Mouse (Mus musculus) retina, embryonic 14.5 days (tissue): ENCODE measurements around the gene Gpr162.
"Not testable (repeated sequence)": the region's sequence is repeated elsewhere in the genome, so short reads cannot be mapped to it uniquely, and the experiment has no call there.

Experiments used
- DNase-seq: peaks from one replicate; pipeline ENCODE4 v3.0.0-alpha.2; 2015; ENCODE audit warnings: low spot score

Gpr162 gene

DNA sequence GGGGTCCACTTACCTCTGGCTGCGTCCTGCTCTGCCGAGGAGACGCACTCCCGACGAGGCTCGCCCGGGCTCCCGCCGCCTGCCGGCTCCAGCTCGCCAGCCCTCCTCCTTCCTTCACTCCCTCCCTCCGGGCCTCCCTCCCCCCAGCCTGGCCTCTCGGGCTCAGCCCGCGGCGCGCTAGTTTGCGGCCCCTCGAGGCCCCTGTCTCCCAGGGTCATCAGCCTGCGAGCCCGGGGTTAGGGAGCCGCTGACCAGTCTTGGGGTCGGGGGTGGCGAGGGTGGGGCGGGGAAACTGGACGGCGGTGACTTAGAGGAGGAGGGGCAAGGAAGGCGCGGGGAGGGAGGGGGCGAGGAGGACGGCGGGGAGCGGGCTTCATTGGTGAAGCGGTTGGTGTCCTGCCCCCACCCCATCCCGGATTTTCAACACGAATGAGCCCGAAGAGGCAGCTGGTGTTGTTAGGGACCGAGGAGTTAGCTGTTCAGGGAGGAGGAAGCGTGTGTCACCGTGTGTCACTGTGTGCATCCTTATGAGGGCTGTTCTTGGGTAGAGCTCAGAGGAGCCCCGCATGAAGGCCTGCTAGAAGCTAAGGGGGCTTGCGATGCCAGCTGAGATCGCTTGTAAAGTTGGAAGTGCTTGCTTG, at the start of gene Gpr162:
Gene Gpr162, minus strand, starts transcription at position 326 of the 641 bp plus-strand sequence.
- DNase-seq, result peak; percentile 79

DNA sequence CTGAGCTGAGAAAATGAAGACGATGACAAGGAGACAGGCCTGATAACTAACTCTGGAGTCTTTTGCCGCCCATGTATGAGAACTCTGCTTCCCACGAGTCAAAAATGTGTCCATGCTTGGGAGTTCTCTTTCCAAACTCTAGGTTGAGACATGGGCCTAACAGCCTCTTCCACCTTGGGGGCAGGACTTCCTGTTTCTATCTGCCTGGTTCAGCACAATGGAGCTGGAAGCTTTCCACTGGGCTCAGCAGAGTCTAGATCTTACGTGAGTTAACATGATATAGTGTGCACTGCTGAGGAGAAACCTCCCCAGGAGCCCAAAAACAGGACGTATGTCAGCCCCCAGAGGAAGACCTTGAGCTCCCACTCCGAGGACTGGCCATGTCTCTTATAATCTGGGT, 49.4 kb upstream of the Gpr162 start:
- DNase-seq, result no peak

DNA sequence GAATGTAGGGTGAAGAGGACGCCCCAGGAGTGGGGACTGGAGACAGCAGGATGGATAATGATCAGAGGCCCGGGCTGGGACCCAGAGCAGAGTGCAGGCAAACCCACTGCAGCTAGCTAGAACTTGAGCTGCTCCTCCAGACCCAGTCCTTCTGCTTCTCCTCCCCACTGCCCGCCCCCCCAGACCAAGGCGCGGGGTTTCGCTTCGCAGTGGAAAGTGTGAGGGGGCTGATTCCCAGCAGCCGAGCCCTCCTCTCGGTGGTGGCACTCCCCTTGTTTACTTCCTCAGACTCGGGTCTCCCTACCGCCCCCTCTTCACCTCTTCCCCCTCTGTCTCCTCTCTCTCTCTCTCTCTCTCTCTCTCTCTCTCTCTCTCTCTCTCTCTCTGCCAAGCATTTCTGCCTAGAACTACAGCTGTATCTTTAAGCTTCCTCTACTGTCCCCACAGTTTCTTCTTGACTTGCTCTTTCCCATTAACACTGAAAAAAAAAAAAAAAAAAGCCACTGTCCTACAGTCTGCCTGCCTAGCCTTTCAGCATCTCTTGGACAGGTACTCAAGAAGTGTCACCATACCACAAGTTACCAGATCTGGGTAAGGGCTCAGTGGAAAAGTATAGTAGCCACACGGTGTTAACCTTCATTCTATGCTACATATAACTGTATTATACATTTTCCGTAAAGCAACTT, 47.9 kb upstream of the Gpr162 start, which contains the start of gene Lag3:
Gene Lag3, minus strand, starts transcription at position 173 of the 686 bp plus-strand sequence.
- DNase-seq, result no peak

DNA sequence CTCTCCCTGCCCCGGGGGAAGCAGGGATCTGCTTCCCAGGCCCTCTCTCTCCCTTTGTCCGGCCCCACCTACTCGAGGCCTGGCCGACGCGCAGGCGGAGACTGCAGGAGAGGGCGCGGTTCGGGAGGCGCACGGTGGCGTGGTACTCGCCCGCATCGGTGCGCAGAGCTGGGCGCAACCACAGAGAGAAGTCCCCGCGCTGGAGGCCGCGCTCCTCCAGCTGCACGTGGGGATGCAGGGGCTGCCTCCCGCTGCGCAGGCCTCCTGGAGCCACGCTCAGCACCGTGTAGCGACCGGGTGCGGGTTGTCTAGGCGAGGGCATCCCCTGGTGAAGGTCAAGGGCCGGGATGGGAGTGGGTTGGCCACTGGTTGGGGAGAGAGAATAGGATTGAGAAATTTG, 46.2 kb upstream of the Gpr162 start:
- peak; percentile 41 for DNase-seq

DNA sequence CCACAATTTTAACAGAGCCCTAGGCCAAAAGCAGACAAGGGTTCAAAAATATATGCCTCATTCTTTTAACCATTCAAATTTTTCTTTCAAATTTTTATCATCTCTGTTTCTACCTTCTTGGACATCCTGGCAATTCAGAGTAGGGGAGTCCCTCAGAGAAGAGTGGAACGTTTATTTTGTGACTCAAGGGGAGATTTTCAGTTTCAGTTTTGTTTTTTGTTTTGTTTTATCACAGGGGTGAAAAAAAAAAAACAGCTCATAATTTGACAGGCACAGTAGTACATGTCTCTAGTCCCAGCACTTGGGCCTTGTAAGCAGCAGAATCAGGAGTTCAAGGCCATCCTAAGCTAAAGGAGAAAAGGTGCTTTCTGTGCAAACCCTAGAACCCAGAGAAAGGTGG, 44.0 kb upstream of the Gpr162 start:
- DNase-seq, result no peak

DNA sequence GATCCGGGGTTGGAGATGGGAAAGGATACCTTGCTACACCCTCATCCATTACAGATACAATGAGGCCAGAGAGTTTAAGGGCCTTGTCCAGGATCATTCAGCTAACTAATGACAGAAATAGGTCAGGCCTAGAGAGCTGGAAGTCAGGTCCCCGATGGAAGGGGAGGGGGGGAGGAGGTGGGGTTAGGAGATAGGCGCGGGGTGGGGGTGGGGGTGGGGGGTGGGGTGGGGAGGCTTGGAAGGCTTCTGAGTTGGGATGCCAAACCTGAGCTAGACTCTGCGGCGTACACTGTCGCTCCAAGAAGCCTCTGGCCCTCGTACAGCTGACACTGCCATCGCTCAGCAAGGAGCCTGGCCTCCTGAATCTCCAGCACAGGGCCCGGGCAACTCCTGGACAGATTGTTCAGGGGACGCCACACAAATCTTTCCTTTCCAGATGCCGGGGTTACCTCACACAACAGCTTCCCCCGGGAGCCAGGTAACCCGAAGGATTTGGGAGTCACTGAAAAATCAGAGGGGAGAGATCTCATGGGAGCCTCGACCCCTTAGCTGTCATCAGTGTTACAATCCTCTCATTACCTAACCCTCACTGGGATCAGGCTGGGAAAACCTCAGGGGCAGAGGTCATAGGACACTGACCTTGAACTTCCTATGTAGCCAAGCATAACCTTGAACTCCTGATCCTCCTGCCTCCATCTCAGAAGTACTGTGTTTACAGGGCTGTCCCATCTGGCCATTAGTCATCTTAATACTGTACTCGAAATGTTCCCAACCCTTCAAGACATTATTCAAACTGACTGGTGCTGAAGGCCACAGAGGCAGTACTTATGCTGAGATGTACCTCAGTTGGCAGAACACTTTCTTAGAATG, 41.4 kb upstream of the Gpr162 start:
- DNase-seq, result peak; percentile 60

DNA sequence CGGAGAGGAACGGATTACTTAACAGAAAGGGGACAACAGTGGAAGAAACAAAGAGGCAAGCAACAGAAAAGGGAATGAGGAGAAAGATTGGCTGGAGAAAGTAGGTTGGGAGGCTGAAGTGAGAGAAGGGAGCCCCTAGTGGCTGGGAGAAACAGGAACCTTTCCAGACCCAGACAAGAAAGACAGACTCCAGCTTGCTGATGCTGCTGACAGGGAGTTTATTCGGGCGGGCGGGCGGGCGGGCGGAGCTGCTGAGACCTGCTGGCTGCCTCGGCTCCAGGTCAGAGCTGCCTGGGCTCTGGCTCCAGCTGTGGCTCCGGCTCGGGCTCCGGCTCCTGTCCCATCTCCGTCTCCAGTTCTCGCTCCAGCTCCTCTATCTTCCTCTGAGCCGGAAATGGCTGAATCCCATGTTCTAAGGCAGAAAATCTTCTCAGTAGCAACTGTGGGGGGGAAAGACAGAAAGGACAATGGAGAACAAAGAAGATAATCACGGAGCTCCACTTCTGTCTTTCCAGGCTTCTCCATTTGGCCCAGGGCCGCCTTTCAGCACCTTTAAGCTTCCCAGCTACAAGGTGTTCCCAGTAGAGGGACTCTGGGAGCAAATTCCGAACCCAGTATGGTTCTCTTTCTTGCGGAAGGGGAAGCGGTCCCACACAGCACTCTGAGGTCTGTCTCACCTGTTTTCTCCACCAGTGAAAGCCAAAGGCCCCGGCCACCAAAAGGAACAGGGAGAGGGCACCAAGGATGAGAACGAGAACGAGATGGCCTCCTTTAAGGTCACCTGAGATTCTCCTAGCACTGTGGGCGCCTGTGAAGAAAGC, 40.6 kb upstream of the Gpr162 start:
- peak; percentile 87 for DNase-seq

DNA sequence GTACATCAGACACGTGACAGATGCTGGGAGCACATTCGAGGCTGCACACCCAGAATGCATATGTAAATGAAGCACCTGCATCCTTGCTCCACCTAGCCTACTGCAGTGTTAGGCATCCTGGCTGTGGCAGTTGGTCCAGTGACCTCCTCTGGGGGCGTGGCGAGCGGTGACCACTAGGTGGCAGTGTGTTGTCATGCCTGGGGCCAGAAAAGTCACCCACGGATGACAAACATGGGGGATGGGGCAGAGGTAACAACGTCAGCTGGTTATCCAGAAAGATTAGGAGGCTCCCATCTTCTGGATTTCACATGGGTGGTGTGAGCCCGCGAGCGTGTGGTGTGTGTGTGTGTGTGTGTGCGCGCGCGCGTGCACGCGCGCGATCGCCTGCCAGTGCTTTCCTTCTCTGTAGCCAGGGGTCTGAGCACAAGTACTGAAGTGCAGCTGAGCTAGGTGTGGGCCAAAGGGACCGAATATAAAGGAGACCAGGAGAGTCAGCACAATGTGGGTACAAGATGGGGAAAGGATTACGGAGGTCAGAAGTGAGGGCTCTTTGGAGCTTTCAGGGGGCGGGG, 39.9 kb upstream of the Gpr162 start:
- peak; percentile 97 for DNase-seq

DNA sequence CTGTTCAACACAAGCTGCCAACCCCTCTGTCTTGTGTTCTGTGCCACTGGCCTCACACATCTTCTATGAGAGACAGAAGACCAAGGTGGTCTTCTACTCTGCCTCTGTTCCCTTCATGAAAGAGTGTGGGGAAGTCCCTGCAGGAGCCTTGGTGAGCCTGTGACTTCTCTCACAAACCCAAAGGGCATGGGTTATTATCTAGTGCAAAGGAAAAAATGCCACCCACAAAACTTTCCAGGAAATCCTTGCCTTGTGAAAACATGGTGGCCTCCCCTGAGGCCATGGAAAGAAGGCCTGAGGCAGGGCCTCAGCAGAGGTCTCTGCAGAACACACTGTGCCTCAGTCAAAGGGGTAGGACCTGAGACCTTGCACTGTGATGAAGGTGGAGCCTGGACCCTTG, 38.1 kb upstream of the Gpr162 start:
- DNase-seq, result no peak

DNA sequence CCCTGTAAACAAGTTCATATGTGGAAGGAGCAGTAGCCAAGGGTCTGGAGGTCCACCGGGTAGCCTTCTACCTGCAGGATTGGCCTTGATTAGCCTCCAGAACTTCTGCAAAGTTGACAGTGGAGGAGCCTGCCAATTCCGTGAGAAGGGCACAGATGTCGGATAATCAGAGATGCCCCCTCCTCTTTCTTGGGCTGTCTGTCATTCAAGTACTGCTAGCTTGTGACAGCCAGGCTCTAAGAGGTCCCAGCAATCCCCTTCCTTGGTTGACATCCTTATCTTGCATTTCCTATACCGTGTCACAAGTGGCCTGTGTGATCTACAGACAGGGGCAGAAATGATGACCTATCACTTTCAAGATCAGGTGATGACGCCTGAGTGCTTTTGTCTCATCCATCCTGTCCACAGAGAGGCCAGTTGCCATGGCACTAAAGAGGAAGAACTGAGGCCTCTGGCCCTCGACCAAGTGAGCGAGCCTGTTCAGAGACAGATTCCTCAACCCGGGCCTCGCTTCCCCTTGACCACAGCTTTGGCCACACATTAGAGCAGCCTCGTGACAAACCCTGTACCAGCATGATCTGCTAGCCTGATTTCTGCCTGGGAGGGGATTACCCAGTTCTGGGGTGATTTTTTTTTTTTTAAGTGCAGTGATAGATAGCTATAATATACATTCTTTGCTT, 37.2 kb upstream of the Gpr162 start:
- no peak for DNase-seq

DNA sequence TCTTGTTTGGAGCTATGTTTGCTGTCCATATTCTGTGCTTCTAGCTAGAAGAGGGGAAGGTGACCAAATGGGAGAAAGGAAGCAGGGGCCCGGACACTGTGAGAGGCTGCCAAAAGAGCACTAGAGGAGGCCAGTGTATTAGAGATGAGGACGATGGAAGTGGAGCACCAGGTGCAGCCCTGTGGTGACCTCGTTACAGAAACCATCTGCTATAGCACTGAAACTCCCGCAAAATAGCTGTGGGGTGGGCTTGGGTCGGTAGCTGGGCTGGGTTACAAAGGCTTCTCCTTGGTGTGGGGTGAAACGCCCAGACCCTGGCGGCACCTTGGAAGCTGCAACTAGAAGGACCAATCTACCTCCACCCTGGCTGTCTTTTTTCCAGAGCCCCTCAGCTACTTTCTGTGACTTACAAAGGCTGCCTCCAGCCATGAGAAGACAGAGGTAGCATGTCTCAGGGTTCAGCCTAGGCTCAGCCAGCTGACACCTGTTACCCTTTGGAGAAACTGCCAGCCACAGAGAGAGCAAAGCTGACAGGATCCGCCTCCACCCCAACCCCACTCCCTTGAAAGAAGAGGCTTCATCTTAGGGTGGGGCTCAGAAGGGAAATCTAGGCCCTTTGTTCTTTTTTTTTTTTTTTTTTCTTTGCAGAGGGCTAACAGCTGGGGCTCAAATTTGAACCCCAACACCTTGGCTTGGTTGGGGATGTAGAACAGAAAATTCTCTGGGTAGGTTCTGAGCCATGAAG, 36.4 kb upstream of the Gpr162 start:
- peak; percentile 45 for DNase-seq

DNA sequence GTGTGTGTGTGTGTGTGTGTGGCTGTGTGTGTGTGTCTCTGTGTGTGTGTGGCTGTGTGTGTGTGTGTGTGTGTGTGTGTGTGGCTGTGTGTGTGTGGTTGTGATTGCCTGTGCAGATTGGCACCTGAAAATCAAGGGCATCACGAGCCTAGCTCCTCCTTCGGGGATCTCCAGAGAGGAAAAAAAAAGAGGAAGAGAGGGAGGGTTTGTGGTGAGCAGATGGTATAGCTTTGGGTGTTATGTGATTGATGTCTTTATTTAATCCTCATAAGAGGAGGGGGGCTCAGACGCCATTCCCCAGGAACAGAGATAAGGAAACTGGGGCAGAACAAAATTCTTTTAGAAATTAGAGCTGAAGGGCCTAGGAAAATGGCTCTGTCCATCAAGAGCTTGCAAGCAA, 34.6 kb upstream of the Gpr162 start:
- no peak for DNase-seq

DNA sequence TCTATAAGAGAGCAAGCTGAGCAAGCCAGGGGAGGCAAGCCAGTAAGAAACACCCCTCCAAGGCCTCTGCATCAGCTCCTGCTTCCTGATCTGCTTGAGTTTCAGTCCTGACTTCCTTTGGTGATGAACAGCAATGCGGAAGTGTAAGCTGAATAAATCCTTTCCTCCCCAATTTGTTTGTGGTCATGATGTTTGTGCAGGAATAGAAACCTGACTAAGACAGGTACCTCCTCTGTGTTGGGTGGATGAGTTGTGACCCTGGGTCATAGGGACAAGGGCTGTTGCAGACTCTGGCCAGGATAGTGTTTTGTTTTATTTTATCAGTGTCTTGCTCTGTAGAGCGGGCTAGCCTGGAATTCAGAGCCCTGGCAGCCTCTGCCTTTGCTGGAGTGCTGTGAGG, 30.3 kb upstream of the Gpr162 start:
- not testable (repeated sequence) for DNase-seq

DNA sequence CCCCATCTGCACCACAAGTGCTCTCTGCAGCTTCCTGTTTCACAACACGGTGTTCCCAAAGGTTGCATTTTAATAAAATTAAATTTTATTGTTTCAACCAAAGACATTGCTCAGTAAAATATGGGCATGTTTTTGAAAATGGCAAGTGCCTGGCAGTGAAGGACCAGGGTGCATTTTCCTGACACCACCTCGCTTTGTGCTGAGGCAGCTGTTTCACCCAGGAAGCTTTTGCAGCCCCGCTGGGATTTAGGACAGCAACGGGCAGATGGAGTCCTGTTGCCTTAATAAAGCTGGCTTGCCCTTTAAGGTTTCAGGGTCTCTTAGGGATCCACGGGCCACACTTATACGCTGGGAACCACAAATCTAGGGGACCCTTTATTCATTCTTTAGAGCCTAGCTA, 27.2 kb upstream of the Gpr162 start:
- no peak for DNase-seq

DNA sequence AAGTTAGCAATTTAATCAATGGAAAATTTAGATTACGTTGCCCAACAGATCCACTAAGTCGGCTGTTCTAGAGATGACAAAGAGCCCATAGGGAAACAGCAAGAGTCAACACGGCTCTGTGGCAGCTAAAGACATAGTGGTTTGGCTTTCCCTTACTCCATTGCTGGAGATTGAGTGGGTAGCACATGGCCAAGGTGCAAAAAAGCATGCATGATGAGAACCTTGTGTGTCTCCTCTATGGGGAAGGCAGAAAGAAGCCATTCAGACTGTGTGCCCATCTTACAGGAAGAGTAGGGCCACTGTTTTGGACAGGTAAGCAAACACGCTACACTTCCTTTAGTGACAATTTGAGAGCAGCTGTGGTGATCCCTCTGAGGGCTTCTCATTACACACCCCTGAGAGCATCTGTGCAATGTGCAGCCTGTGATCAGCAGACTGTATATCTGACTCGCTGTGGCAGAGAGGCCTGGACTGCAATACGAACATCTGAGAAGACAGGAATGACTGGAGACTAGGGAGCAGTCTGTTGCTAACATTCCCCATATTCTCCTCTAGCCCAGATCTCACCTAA, 24.9 kb upstream of the Gpr162 start:
- DNase-seq, result no peak

DNA sequence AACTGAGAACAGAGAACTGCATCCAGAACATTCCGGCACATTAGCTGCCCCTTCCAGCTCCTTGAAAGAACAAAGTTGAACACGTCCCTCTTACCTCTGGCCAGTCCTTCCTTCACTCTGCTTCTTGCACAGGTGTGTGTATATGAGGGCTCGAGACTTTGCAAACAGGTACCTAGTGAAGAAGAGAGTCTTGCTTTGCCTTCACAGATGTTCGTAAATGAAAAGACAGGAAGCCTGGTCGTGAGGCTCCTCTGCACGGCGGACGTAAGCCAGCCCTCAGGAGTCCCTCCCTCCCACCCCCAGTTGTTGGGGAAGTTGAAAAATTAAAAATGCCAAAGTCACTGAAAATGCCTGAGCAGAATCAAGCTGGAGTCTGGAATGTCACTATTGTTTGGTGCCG, 24.2 kb upstream of the Gpr162 start, which contains the start of gene Cd4:
Gene Cd4, minus strand, starts transcription at position 236 of the 400 bp plus-strand sequence.
- no peak for DNase-seq

DNA sequence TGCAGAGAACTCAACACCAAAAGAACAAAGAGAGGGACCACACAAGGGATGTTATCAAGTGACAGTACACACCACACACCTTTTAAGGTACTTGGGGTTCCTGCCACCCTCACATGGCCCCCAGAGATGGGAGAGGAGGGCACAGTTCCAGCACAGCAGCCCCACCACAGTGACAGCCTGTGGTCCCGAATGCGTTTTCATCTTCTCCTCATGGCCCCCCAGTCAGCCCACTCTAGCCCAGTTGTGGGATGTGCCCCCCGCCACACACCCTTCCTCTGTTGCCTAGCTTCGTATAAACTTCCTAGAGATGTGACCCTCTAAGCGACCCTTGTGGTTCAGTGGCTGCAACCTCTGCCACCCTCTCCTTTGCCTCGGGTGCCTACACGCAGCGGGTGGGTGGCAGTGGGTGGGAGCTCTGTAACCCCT, 22.2 kb upstream of the Gpr162 start:
- DNase-seq, result no peak

DNA sequence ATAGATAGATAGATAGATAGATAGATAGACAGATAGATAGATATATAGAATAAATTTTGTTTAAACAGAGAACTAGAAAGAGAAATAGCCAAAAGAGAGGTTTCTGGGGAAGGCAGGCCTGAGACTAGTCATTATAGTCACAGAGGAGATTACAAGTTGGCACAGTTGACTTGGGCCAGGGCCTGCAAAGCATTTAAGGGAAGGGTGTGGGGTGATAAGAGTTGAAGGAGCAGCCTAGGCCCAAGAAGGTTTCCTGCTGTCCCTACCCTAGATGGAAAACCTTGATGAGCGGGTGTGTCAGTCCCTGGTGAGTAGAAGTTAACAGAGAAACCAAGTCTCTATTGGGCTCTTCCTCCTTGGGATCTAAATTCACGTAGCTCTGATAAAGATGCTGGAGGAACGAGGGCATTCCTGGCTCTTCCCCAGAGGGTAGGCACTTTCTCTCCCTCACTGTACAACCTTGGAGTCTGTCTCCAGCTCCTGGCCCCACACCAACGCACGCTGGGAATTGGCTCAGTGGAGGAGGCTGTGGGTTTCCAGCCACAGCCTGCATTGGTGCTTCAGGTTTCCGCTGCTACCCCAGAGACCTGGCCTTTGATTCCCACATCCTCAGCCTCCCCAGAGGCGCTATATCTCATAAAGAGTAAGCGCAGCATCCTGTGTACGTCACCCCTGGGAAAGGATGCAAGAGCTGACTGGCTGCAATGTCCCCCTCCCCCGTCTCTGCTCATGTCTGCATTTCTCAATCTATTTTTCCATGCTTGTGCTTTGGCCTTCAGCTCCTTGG, 21.1 kb upstream of the Gpr162 start:
- no peak for DNase-seq

DNA sequence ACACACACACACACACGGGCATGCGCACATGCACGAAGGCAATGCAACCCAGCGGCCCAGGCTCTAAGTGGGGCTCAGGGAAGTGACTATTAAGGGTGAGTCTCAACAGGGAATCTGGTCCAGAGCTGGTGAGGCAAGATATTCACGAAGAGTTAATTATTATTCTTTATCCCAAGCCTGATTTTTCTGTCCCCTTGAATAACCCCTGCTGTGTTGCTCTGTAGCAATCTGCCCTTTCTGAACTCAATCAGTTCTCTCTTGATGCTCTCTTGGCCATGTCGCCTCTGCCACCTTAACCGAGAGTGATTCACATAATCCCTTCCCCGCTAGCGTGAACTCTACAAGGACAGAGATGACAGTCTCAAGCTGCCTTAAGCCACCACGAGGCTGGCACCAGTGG, 19.6 kb upstream of the Gpr162 start:
- DNase-seq, result peak; percentile 20
